Mouse (Mus musculus): ENCODE measurements at regions not wholly inside any gene's neighbourhood (a gene's known extent, or its start where the extent isn't known, plus 50 kb on each side); places are given as distances from the start of the nearest gene placed in this dataset.

GRCm38 (mm10) chr6:37627206-37627605 lies 97.2 kb downstream of the Akr1d1 start:
- TF ChIP-seq POLR2A (IDR thresholded peaks at IDR 0.05; ENCODE audit: extremely low read depth, insufficient read depth, low read length) (no peak), CTCF (IDR thresholded peaks at IDR 0.05; ENCODE audit: low read depth, low read length) (no peak)

All from liver, adult 2 months (tissue).